Mouse (Mus musculus) adrenal gland, postnatal 25 days (tissue): ENCODE measurements around the gene Rapgef6. TPM values are rescaled to one million over a fixed set of nuclear protein-coding genes. Genes with fewer than 3 reads are reported as not detected.

ENCODE experiments used
- DNase-seq: peaks from one replicate; pipeline ENCODE4 v3.0.0; 2021; ENCODE audit warnings: mixed read lengths
- long read RNA-seq: library from polyadenylated mRNA; stranded (forward); transcript quantifications from one replicate; pipeline ENCODE4 v2.0.0, GENCODE M21; 2021
- total RNA-seq: library from RNA; stranded (reverse); gene quantifications from 2 replicates; pipeline ENCODE4 v1.2.3, GENCODE M21; 2021

Rapgef6 gene
- total RNA-seq, result 22.7 and 28.8 TPM in 2 replicates
- long read RNA-seq, partial matches to known transcripts, result 8 of 13 reads
- long read RNA-seq, other reads (novel, unspliced or antisense), result 3 of 13 reads

GRCm38 (mm10) chr11:54522529-54523430, at the start of gene Rapgef6:
TSS of gene Rapgef6 (plus strand) at chr11:54522847.
- DNase-seq, result peak; percentile 98

GRCm38 (mm10) chr11:54478414-54478813, 44.2 kb upstream of the Rapgef6 start:
- DNase-seq, result no peak

GRCm38 (mm10) chr11:54486041-54486440, 36.6 kb upstream of the Rapgef6 start:
- DNase-seq, result no peak

GRCm38 (mm10) chr11:54491946-54492558, 30.6 kb upstream of the Rapgef6 start:
- no peak for DNase-seq

- DNase-seq, result no peak
Measured at GRCm38 (mm10) chr11:54492559-54492958, 30.1 kb upstream of the Rapgef6 start.

DNA sequence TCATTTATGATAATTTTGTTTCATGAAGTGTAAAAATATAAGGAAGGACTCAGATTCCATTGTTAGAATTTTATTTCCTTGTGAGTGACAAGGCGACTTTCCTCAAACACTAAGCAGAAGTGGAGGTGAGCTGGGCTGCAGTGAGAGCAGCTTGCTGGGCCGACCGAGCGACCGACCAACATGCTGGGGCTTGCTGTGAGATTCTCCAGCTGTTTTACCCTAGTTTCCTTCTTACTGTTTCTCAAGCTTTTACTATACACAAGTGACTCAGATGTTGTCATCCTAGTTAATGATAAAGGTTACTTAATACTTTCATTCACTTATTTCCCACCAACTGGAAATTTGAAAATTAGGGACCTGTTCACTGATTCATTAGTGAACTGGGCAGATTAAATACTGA, 22.8 kb upstream of the Rapgef6 start:
- no peak for DNase-seq

- DNase-seq, result no peak
Measured at GRCm38 (mm10) chr11:54502546-54503245, 20.0 kb upstream of the Rapgef6 start.

GRCm38 (mm10) chr11:54513584-54513983, 9.1 kb upstream of the Rapgef6 start:
- DNase-seq, result no peak

- no peak for DNase-seq
Measured at GRCm38 (mm10) chr11:54521927-54522528, 619 bp upstream of the Rapgef6 start.

DNA sequence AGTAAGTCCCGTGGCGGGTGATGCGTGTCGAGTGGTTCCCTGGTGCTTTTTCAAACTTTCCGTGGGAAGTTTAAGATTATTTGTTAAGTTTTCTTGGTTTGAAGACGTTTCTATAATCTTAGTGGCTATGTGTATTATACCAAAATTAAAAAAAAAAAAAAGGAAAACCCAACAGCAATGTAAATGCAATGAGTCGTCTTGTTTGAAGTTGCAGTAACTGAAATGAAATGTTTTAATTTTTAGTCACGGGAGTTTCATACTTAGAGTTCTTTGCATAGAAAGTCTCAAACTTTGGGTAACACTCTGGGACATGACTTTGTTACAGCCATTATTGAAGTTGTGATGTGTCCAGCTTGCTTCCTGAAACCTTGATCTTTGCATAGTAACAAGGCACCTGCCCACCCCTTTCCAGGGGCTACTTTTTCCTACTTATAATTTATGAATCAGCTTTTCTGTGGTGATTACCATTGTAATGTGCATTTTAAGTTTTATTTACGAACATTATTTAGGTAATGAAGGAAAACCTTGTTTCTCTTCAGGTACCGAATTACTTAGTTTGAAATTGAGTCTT, 869 bp downstream of the Rapgef6 start:
- DNase-seq, result no peak

- DNase-seq, result no peak
Measured at GRCm38 (mm10) chr11:54528002-54528401, 5.4 kb downstream of the Rapgef6 start.

- DNase-seq, result no peak
Measured at GRCm38 (mm10) chr11:54530391-54530790, 7.7 kb downstream of the Rapgef6 start.

- DNase-seq, result no peak
Measured at GRCm38 (mm10) chr11:54530916-54531315, 8.3 kb downstream of the Rapgef6 start.

DNA sequence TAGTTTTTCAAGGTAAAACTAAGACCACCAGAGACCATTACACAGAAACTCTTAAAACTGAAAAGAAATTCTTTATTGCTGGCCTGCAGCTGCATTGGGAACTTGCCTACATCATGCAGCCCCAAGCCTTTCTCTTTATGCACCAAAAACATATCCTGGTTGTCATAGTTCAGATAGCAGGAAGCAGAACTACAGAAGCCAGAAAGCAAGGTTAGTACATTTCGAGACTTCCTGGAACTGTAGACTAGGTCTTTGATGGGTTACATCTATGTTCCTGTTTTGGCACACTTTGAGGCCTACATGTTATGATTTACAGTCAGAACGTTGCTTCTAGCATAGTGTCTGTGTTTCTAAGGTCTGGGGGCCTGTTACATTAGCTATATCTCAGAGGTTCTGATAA, 11.2 kb downstream of the Rapgef6 start:
- no peak for DNase-seq

- DNase-seq, result peak; percentile 73
Measured at GRCm38 (mm10) chr11:54534871-54535270, 12.2 kb downstream of the Rapgef6 start.

DNA sequence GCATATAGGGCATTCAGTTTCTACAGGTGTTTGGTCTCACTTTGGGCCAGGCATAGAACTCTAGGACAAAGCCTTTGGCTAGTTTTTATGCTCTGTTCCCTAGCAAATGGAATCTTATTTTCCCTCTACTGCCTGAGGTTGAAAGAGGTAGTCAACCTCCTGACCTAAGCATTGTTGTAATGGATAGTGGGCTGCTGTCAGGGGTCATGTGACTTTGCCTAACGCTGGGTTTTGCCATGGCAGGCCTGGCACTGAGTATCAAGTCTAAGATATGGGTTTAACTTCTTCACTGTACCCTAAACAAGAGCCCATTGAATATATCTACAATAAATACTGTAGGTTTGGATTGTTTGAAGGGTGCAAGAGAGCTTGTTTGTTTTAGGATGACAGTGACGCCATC, 16.4 kb downstream of the Rapgef6 start:
- DNase-seq, result no peak

DNA sequence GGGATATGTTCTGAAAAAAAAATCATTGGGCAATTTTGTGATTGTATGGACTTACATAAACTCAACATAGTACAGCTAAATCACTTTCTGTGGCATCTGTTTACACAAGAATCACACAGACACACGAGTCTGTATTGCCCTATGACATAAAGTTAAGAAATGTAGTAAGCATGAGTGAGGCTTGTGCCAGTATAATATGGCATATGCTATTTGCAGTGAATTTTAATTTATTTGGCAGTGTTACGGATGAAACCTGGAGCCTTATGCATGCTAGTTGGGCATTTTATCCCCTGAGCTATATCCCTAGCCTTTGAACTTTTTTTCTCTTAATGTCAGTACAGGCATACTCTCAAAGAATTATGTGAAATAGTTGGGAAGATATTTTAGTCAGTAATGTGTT, 16.8 kb downstream of the Rapgef6 start:
- DNase-seq, result no peak

DNA sequence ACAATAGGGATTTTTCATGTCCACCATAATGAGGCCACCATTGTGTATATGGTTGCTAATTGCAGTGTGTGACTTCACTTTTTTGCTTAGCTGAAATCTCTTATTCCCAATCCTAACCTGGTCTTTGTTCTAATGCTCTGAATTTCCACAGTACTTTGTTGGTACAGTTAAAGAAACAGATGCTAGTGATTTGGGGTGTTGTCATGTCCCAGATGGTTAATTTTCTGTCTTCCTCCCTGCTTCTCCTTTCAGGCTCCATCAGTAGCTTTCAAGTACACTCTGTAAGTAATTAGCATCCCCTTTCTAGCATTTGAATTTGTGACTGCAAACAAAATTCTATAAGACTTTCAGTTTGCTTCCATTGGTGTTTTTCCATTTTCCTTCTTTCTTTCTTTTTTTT, 17.7 kb downstream of the Rapgef6 start:
- no peak for DNase-seq

DNA sequence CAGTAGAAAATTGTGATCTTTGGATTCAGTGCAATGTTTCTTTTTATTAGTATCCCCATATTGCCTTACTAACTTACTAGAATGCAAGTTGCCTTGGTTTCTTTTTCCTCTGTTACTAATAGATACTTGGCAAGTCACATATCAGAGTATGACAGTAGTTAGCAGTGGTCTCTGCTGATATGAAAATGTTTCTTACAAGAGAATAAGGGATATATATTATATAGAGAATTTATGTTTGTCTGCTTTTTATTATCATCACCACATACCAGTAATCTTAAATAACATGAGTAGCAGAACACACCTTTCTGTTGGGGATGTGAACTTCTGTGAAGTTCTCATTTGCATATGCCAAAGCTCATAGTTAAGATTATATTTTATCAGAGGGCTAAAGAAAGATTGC, 19.8 kb downstream of the Rapgef6 start:
- no peak for DNase-seq

GRCm38 (mm10) chr11:54554970-54555369, 32.3 kb downstream of the Rapgef6 start:
- DNase-seq, result no peak

DNA sequence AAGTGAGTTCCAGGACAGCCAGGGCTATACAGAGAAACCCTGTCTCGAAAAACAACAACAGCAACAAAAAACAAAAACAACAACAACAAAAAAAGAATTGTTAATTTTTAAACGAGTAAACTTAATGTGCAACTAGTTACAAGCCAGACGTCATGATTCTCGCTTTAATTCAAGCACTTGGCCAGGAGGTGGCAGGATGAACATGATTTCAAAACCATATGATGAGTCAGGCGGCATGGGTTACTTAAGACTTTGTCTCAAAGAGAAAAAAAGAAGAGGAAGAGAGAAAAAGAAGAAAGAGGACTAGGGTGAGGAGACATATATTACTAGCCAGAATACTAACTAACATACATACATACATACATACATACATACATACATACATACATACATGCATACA, 40.1 kb downstream of the Rapgef6 start:
- DNase-seq, result peak; percentile 3

DNA sequence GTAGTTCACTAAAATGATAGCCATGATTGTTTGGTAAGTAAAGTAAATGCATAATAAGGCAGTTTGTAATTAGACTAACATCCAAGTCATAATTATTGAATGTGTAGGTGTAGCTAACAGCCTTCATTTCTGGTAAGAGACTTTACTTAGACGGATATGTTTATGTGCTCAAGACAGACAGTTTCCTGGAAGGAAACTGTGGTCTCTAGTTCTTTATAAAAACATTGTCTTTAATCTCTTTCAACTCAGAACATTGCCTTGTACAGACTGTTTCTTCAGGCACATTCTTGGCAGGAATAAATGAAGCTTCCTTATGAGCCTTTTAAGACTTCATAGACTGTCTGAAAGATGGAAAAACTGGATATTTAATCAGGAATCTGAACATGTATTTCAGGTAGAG, 45.3 kb downstream of the Rapgef6 start:
- DNase-seq, result no peak
